Mouse (Mus musculus) neutrophil, adult 83 days (primary cell): ENCODE results near the gene Nppc. TPM values are rescaled to one million over a fixed set of nuclear protein-coding genes. Genes with fewer than 3 reads are reported as not detected.

Source experiments
- total RNA-seq, 2 experiments: library from RNA; stranded (reverse); gene quantifications; one replicate each; pipeline ENCODE4 v1.2.4; 2023

Nppc gene
- total RNA-seq, result not detected

DNA sequence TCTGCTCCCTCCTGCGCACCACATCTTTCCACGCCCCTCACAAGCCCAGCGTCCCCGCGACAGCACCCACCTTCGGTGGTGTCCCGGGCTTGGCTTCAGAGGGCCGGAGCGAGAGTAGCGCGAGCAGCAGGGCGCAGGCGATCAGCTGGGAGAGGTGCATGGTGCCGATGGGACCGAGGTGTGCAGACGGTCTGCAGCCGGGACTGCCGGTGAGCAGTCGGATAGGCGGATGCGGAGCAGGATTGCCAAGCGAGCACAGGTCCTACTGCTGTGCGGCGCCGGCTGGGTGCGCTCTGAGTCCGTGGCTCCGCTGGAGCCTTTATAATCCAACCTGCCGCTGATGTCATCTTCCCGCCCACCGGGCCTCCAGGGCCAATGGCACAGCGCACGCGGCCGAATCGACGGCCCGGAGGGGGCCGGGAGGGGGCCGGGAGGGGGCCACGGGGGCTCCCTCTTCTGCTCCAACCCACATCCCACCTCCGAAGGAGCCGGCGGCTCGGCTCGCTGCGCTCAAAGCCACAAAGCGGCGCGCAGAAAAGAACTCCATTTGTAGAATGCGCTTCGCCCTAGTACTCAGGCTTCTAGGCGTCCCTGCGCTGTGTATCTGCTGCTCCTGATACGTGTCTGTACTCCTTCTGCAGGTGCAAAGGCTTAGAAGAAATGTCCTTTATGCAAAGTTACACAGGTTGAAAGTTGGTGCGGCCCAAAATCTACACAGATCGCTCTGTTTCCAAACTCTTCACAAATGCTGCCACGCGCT is at the start of gene Nppc:
Gene Nppc, minus strand, starts transcription at position 293 of the 760 bp plus-strand sequence.

DNA sequence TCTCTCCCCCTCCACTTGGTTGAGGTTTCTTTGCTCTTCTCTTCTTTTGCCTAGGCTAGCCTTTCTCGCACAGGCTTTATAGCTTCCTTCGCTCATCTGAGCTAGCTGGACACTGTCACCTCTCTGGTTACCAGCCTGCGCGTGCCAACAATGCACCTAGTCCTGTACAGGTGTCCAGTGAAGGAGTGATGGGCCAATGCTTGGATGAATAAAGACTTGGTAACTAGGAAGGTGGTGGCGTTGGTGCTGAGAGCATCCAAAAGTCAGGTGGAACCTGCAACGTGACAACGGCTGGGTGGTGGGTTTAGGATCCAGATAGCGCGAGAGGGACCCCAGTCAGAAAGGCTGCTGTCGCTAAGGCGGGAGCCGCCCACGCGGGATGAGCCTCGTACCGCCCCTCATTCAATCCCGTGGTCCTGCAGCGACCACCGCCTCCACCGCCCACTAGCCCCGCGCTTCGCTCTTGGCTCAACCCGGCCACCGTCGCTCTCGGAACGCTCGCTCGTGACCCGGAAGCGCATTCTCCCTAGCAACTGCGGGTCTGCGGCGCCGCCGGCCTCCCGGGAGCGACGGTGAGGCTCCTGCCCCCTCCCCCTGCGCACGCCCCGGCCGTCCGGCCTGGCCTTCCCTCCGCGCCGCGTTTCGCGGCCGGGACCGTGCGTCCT is 33.1 kb upstream of the Nppc start, which contains the start of gene Dis3l2:
Gene Dis3l2, plus strand, starts transcription at position 509 of the 665 bp plus-strand sequence.

Other genes starting within 250 kb of the Nppc start
- gene Nmur1, start 244.3 kb downstream of the Nppc start, total RNA-seq, result under 1 TPM in 1 of 2 experiments, not detected in 1; 0.44 TPM
- not detected for gene Tex44, start 244.2 kb downstream of the Nppc start, total RNA-seq
- 1,000 to 10,000 TPM; 1,237 to 1,338 TPM for gene Ptma, start 143.8 kb downstream of the Nppc start, total RNA-seq
- gene Pde6d, start 87.9 kb downstream of the Nppc start, total RNA-seq, result 10 to 100 TPM; 23.1 to 24.7 TPM
- 10 to 100 TPM; 10.2 to 11.9 TPM for gene Cops7b, start 87.7 kb downstream of the Nppc start, total RNA-seq
- gene Dis3l2, start 33.2 kb upstream of the Nppc start, total RNA-seq, result 10 to 100 TPM in 1 of 2 experiments, 1 to 10 TPM in 1; 7.6 to 10.1 TPM